12 mouse cellular contexts compared by ENCODE assay signal in the genomic region with DNA sequence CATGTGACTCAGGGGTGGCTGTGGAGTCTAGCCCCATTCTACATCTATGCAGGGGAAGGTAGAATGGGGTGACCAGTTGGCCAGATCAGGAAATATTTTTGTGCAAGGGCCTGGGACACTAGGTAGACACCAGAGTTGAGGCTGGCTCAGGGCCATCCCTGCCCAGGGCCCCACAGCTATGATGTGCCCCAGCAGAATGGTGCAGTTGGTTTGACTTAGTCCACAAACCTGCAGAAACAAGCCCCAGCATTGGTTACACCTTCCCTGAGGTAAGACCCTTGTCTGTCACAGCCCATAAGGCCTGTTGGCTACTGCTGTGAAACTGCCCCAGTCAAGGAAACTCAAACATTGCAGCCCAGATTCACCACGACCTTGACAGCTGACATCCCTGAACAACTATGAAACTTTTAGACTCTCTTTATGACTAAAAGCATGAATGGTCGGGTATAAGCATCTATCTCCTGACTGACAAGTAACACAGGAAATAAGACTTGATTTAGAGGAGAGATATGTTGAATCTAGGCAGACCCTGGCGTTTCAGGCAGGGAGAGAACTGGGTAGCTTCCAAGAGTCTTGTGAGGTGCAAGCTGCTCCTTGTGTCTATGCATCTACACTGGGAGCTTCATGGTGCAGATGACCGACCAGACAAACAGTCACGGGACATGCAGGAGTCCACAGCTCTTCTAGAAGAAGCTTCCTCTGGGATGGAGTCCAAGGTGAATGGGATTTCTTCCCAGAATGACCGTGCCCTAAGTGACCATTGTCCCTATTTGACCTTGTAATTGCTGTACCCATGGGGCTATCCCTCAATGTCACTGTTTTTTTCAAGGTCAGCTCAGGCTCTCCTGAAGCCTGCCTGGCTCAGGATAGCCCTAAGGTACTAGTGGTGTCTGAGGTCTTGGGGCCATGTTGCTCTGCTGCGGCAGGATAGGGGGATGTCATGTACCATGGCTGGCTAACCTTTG.
DNase-seq lines count a peak whose midpoint lies in the region; ATAC-seq lines count a peak whose summit lies in the region.
"Had no signal": no experiment of that assay in that cellular context is flagged by ENCODE, and none has a peak within 500 bp of the region (broad histone marks: within the 10 kb centered on the region; RNA-seq: fewer than 3 reads in every experiment).

No protein-coding gene starts in this region.

- peaks cover 29% of the 10 kb centered on the region for H3K4me1 ChIP-seq in heart, embryonic 12.5 days (replicated peaks)
- H3K4me1 ChIP-seq in heart, embryonic 16.5 days (ENCODE audit: control insufficient read depth, insufficient read depth, low read length): peaks cover 28% of the 10 kb centered on the region
- no peaks in the 10 kb centered on the region for H3K4me1 ChIP-seq in hindbrain, embryonic 11.5 days (replicated peaks; ENCODE audit: control insufficient read depth, insufficient read depth, low read length)

- H3K9ac ChIP-seq in heart, embryonic 12.5 days: no peak overlapping the region
- H3K9ac ChIP-seq in heart, embryonic 16.5 days (ENCODE audit: low read length): no peak overlapping the region
- H3K9ac ChIP-seq in hindbrain, embryonic 11.5 days (ENCODE audit: low read depth, low read length): no peak overlapping the region
- H3K9ac ChIP-seq: liver, embryonic 14.5 days had no signal

- DNase-seq in heart, adult 8-10 months (ENCODE audit: low spot score): peak; percentile 70
- DNase-seq in kidney, postnatal 36 days: peak; percentile 57 to 77
- no peak for DNase-seq in hindbrain, embryonic 11.5 days (ENCODE audit: low spot score)
- DNase-seq: cerebellum, adult 11 months had no signal

- peaks cover 14% of the 10 kb centered on the region; the same call in 1 of the 2 replicates for H3K36me3 ChIP-seq in heart, embryonic 12.5 days
- no peaks in the 10 kb centered on the region for H3K36me3 ChIP-seq in heart, embryonic 16.5 days (ENCODE audit: control insufficient read depth, insufficient read depth)
- no peaks in the 10 kb centered on the region for H3K36me3 ChIP-seq in hindbrain, embryonic 11.5 days (ENCODE audit: control insufficient read depth, insufficient read depth, low read length)
- H3K36me3 ChIP-seq: embryonic facial prominence, embryonic 10.5 days had no signal

- no peak for ATAC-seq in heart, embryonic 12.5 days (ENCODE audit: insufficient number of reproducible peaks, low FRiP score)
- peak; percentile 48 for ATAC-seq in activated CD4-positive, CD25-positive, alpha-beta regulatory T cell, adult 4 months
- no peak for ATAC-seq in heart, embryonic 16.5 days (replicated peaks; ENCODE audit: extremely low read depth, insufficient read depth, low FRiP score)
- no peak for ATAC-seq in hindbrain, embryonic 11.5 days (ENCODE audit: low FRiP score)
- no peak for ATAC-seq in granulocyte monocyte progenitor cell, adult 5-6 weeks (replicated peaks; ENCODE audit: poor library complexity, severe bottlenecking)
- ATAC-seq: forebrain, embryonic 14.5 days had no signal

- no peak overlapping the region for H3K27ac ChIP-seq in heart, embryonic 12.5 days (ENCODE audit: poor library complexity, severe bottlenecking)
- peak overlapping the region; percentile 57 for H3K27ac ChIP-seq in heart, embryonic 16.5 days (ENCODE audit: low read length)
- H3K27ac ChIP-seq in hindbrain, embryonic 11.5 days (ENCODE audit: low read depth, low read length): no peak overlapping the region
- H3K27ac ChIP-seq: liver, embryonic 14.5 days had no signal

- no peaks in the 10 kb centered on the region for H3K27me3 ChIP-seq in heart, embryonic 12.5 days (replicated peaks)
- no peaks in the 10 kb centered on the region for H3K27me3 ChIP-seq in heart, embryonic 16.5 days (ENCODE audit: control insufficient read depth, insufficient read depth, low read length)
- no peaks in the 10 kb centered on the region for H3K27me3 ChIP-seq in hindbrain, embryonic 11.5 days (ENCODE audit: control insufficient read depth, insufficient read depth, low read length)

- no peak overlapping the region for H3K4me3 ChIP-seq in heart, embryonic 12.5 days
- no peak overlapping the region for H3K4me3 ChIP-seq in heart, embryonic 16.5 days (ENCODE audit: low read length)
- H3K4me3 ChIP-seq in hindbrain, embryonic 11.5 days (ENCODE audit: low read depth, low read length): no peak overlapping the region
- H3K4me3 ChIP-seq: embryonic facial prominence, embryonic 10.5 days; megakaryocyte, embryonic 14.5 days had no signal

- 76% methylated on average over 7 of the region's 7 CpGs for WGBS in heart, embryonic 12.5 days
- 71% methylated on average over 7 of the region's 7 CpGs for WGBS in heart, embryonic 16.5 days
- WGBS in hindbrain, embryonic 11.5 days: 79% methylated on average over 7 of the region's 7 CpGs

- no peak overlapping the region for H3K4me2 ChIP-seq in heart, embryonic 12.5 days
- H3K4me2 ChIP-seq in heart, embryonic 16.5 days (ENCODE audit: low read depth, low read length): no peak overlapping the region
- H3K4me2 ChIP-seq in hindbrain, embryonic 11.5 days (replicated peaks; ENCODE audit: low read depth, low read length): no peak overlapping the region

- no peaks in the 10 kb centered on the region for H3K9me3 ChIP-seq in heart, embryonic 12.5 days (replicated peaks)
- H3K9me3 ChIP-seq in heart, embryonic 16.5 days (replicated peaks; ENCODE audit: control insufficient read depth, low read length): no peaks in the 10 kb centered on the region
- no peaks in the 10 kb centered on the region for H3K9me3 ChIP-seq in hindbrain, embryonic 11.5 days (ENCODE audit: control insufficient read depth, low read length)
- H3K9me3 ChIP-seq: embryonic facial prominence, embryonic 10.5 days had no signal
